ENCODE assay signal across 17 mouse cellular contexts in genomic region chr4:125564008-125564710, GRCm38 (mm10).
A peak's percentile ranks its signal among the peaks of the same experiment; 100 is the strongest.
DNase-seq lines count a peak whose midpoint lies in the region; ATAC-seq and TF ChIP-seq lines count a peak whose summit lies in the region.
"Had no signal": no experiment of that assay in that cellular context is flagged by ENCODE, and none has a peak within 500 bp of the region (broad histone marks: within the 10 kb centered on the region; RNA-seq: fewer than 3 reads in every experiment).

No protein-coding gene starts in this region.

- no peaks in the 10 kb centered on the region for H3K27me3 ChIP-seq in kidney, adult 2 months (replicated peaks; ENCODE audit: control insufficient read depth, insufficient read depth, low read length)
- H3K27me3 ChIP-seq in kidney, embryonic 16.5 days (ENCODE audit: insufficient read depth, low read length): peaks cover 6% of the 10 kb centered on the region; the same call in 1 of the 2 replicates
- peaks cover 93% of the 10 kb centered on the region for H3K27me3 ChIP-seq in limb, embryonic 12.5 days
- no peaks in the 10 kb centered on the region for H3K27me3 ChIP-seq in forebrain, postnatal 0 days (ENCODE audit: insufficient read depth, low read length)
- H3K27me3 ChIP-seq: liver, embryonic 12.5 days had no signal

- peak; percentile 32 for DNase-seq in kidney, adult 2 months
- DNase-seq in NIH3T3 (ENCODE audit: low read depth): peak; percentile 4
- peak; percentile 38 for DNase-seq in forelimb bud, embryonic 11.5 days (ENCODE audit: low read depth, low spot score)
- DNase-seq in right cerebral cortex, postnatal 4 days: no peak
- no peak for DNase-seq in forebrain, postnatal 0 days
- DNase-seq: cerebellum, adult 9-10 months; gastrocnemius, postnatal 14 days; heart, postnatal 4 days; spleen, adult 18-20 months; thymus, postnatal 4 days had no signal

- H3K4me2 ChIP-seq in kidney, embryonic 16.5 days (replicated peaks; ENCODE audit: low read depth, low read length): no peak overlapping the region
- no peak overlapping the region for H3K4me2 ChIP-seq in limb, embryonic 12.5 days
- no peak overlapping the region for H3K4me2 ChIP-seq in forebrain, postnatal 0 days (ENCODE audit: low read depth)
- H3K4me2 ChIP-seq: embryonic facial prominence, embryonic 12.5 days; heart, embryonic 12.5 days; liver, embryonic 12.5 days had no signal

- no peaks in the 10 kb centered on the region for H3K36me3 ChIP-seq in kidney, adult 2 months (ENCODE audit: control insufficient read depth, insufficient read depth, low read length)
- H3K36me3 ChIP-seq in kidney, embryonic 16.5 days (ENCODE audit: insufficient read depth, low read length): no peaks in the 10 kb centered on the region
- H3K36me3 ChIP-seq in limb, embryonic 12.5 days: no peaks in the 10 kb centered on the region
- H3K36me3 ChIP-seq in forebrain, postnatal 0 days (ENCODE audit: insufficient read depth): no peaks in the 10 kb centered on the region
- H3K36me3 ChIP-seq: embryonic facial prominence, embryonic 12.5 days; heart, embryonic 12.5 days; liver, embryonic 12.5 days had no signal

- no peak for ATAC-seq in kidney, embryonic 16.5 days (ENCODE audit: low FRiP score, low TSS enrichment)
- ATAC-seq in limb, embryonic 12.5 days (ENCODE audit: insufficient number of reproducible peaks, insufficient read depth, low FRiP score, low TSS enrichment, low read depth): 0 out of 2 replicates have a peak, but pooled peaks have one; percentile 28
- no peak for ATAC-seq in forebrain, postnatal 0 days
- ATAC-seq: inflammation-experienced regulatory T-cells, adult 6 months; liver, embryonic 12.5 days; midbrain, embryonic 16.5 days had no signal

- no peak overlapping the region for H3K9ac ChIP-seq in kidney, embryonic 16.5 days (replicated peaks; ENCODE audit: low read length)
- H3K9ac ChIP-seq in limb, embryonic 12.5 days (replicated peaks): no peak overlapping the region; the same call in 1 of the 2 replicates
- H3K9ac ChIP-seq in forebrain, postnatal 0 days: no peak overlapping the region
- H3K9ac ChIP-seq: embryonic facial prominence, embryonic 12.5 days; heart, embryonic 12.5 days; liver, embryonic 12.5 days had no signal

- H3K4me1 ChIP-seq in kidney, adult 2 months (ENCODE audit: control insufficient read depth, insufficient read depth, low read length): no peaks in the 10 kb centered on the region
- no peaks in the 10 kb centered on the region for H3K4me1 ChIP-seq in kidney, embryonic 16.5 days (ENCODE audit: insufficient read depth, low read length)
- H3K4me1 ChIP-seq in limb, embryonic 12.5 days (replicated peaks): peaks cover 14% of the 10 kb centered on the region
- 0 out of 2 replicates have a peak, but pooled peaks cover 10% of the 10 kb centered on the region for H3K4me1 ChIP-seq in forebrain, postnatal 0 days (ENCODE audit: insufficient read depth)
- H3K4me1 ChIP-seq: liver, embryonic 12.5 days had no signal

- no peak for TF ChIP-seq CTCF in kidney, adult 2 months (conservative IDR thresholded peaks at IDR 0.05; ENCODE audit: insufficient read depth, insufficient read length, low read depth, low read length)
- no peak for TF ChIP-seq CTCF in forebrain, postnatal 0 days (IDR thresholded peaks at IDR 0.05; ENCODE audit: low read depth)

- no peak for TF ChIP-seq POLR2A in kidney, adult 2 months (IDR thresholded peaks at IDR 0.05; ENCODE audit: low read depth, low read length)

- no peak overlapping the region for H3K4me3 ChIP-seq in kidney, adult 2 months (ENCODE audit: insufficient read depth, low read depth, low read length)
- H3K4me3 ChIP-seq in kidney, embryonic 16.5 days (ENCODE audit: low read length): no peak overlapping the region
- H3K4me3 ChIP-seq in limb, embryonic 12.5 days (replicated peaks): no peak overlapping the region
- H3K4me3 ChIP-seq in forebrain, postnatal 0 days (ENCODE audit: low read depth, low read length): no peak overlapping the region
- H3K4me3 ChIP-seq: embryonic facial prominence, embryonic 12.5 days; heart, embryonic 12.5 days; liver, embryonic 12.5 days had no signal

- no peak overlapping the region for H3K27ac ChIP-seq in kidney, adult 2 months (ENCODE audit: insufficient read depth, low read depth, low read length)
- no peak overlapping the region for H3K27ac ChIP-seq in kidney, embryonic 16.5 days (ENCODE audit: low read length)
- H3K27ac ChIP-seq in limb, embryonic 12.5 days: no peak overlapping the region
- H3K27ac ChIP-seq in forebrain, postnatal 0 days (ENCODE audit: low read depth, low read length): no peak overlapping the region
- H3K27ac ChIP-seq: embryonic facial prominence, embryonic 12.5 days; liver, embryonic 12.5 days had no signal

- H3K9me3 ChIP-seq in kidney, embryonic 16.5 days (ENCODE audit: low read length): no peaks in the 10 kb centered on the region
- H3K9me3 ChIP-seq in limb, embryonic 12.5 days: no peaks in the 10 kb centered on the region
- H3K9me3 ChIP-seq in forebrain, postnatal 0 days (ENCODE audit: low read length): no peaks in the 10 kb centered on the region
- H3K9me3 ChIP-seq: embryonic facial prominence, embryonic 12.5 days; heart, embryonic 12.5 days; liver, embryonic 12.5 days had no signal

- 30% methylated on average over 17 of the region's 17 CpGs for WGBS in kidney, adult 2 months
- WGBS in kidney, embryonic 16.5 days: 29% methylated on average over 17 of the region's 17 CpGs
- WGBS in limb, embryonic 12.5 days: 31% methylated on average over 17 of the region's 17 CpGs
- whole genome bisulfite sequencing in forebrain, postnatal 0 days: 56% methylated on average over 17 of the region's 17 CpGs

Comparison
In these comparisons a context has a peak if more than half of its experiments do, and no peak if none do; other contexts are left out.
1. DNase-seq: peak in kidney, adult 2 months (single experiment), NIH3T3 (single experiment) and forelimb bud, embryonic 11.5 days (single experiment); none in right cerebral cortex, postnatal 4 days (single experiment) and forebrain, postnatal 0 days (single experiment).